ENCODE assay signal across 32 mouse cellular contexts in genomic region chr10:79886054-79886453, GRCm38 (mm10). TPM values are rescaled to one million over a fixed set of nuclear protein-coding genes. Genes with fewer than 3 reads are reported as not detected.
DNase-seq lines count a peak whose midpoint lies in the region; ATAC-seq and TF ChIP-seq lines count a peak whose summit lies in the region.
"Had no signal": no experiment of that assay in that cellular context is flagged by ENCODE, and none has a peak within 500 bp of the region (broad histone marks: within the 10 kb centered on the region; RNA-seq: fewer than 3 reads in every experiment).

Elane (plus strand) TSS chr10:79886247.

- TF ChIP-seq CTCF in spleen, adult 2 months (IDR thresholded peaks at IDR 0.05; ENCODE audit: extremely low read depth, insufficient read depth, insufficient read length, insufficient replicate concordance): no peak
- no peak for TF ChIP-seq CTCF in liver, embryonic 14.5 days (IDR thresholded peaks at IDR 0.05; ENCODE audit: low read depth)

- TF ChIP-seq EP300 in liver, embryonic 14.5 days (IDR thresholded peaks at IDR 0.05; ENCODE audit: low read depth): no peak

- no peaks in the 10 kb centered on the region for H3K36me3 ChIP-seq in spleen, adult 2 months (ENCODE audit: control insufficient read depth, insufficient read depth, low read length)
- no peaks in the 10 kb centered on the region for H3K36me3 ChIP-seq in liver, embryonic 14.5 days (replicated peaks; ENCODE audit: control insufficient read depth, insufficient read depth, low read depth)
- H3K36me3 ChIP-seq: embryonic facial prominence, embryonic 15.5 days; forebrain, embryonic 10.5 days; G1E; heart, embryonic 10.5 days; limb, embryonic 13.5 days; midbrain, embryonic 13.5 days had no signal

- no peak for ATAC-seq in erythroid progenitor cell, adult 5-6 weeks (replicated peaks; ENCODE audit: low FRiP score, poor library complexity, severe bottlenecking)
- no peak for ATAC-seq in liver, embryonic 14.5 days (ENCODE audit: insufficient read depth)
- ATAC-seq in megakaryocyte progenitor cell, adult 5-6 weeks (replicated peaks; ENCODE audit: poor library complexity): peak; percentile 49
- ATAC-seq: forebrain, embryonic 16.5 days; hindbrain, postnatal 0 days; intestine, embryonic 16.5 days; midbrain, embryonic 13.5 days had no signal

- no peak within 1 kb of the TSS for H3K27ac ChIP-seq in spleen, adult 2 months (ENCODE audit: insufficient read depth, low read length)
- H3K27ac ChIP-seq in liver, embryonic 14.5 days: no peak within 1 kb of the TSS
- H3K27ac ChIP-seq: embryonic facial prominence, embryonic 15.5 days; forebrain, embryonic 10.5 days; heart, embryonic 10.5 days; hindbrain, postnatal 0 days; limb, embryonic 13.5 days; midbrain, embryonic 13.5 days had no signal

- TF ChIP-seq POLR2A in spleen, adult 2 months (IDR thresholded peaks at IDR 0.05; ENCODE audit: low read depth, low read length): no peak

- 0 out of 2 replicates have a peak, but pooled peaks cover 2% of the 10 kb centered on the region for H3K27me3 ChIP-seq in spleen, adult 2 months (ENCODE audit: control insufficient read depth, insufficient read depth, low read length)
- no peaks in the 10 kb centered on the region; the same call in 1 of the 2 replicates for H3K27me3 ChIP-seq in liver, embryonic 14.5 days (ENCODE audit: control insufficient read depth, insufficient read depth, low read length)

- H3K9ac ChIP-seq in liver, embryonic 14.5 days (replicated peaks): no peak within 1 kb of the TSS
- H3K9ac ChIP-seq: embryonic facial prominence, embryonic 15.5 days; limb, embryonic 13.5 days; midbrain, embryonic 13.5 days had no signal

- 70% methylated on average over 6 of the region's 6 CpGs for WGBS in spleen, adult 2 months
- 61% methylated on average over 6 of the region's 6 CpGs for WGBS in liver, embryonic 14.5 days (ENCODE audit: insufficient replicate concordance)

- H3K9me3 ChIP-seq in liver, embryonic 14.5 days (ENCODE audit: control insufficient read depth, low read length): no peaks in the 10 kb centered on the region
- H3K9me3 ChIP-seq: embryonic facial prominence, embryonic 15.5 days; forebrain, embryonic 10.5 days; G1E; heart, embryonic 10.5 days; limb, embryonic 13.5 days; midbrain, embryonic 13.5 days had no signal

- DNase-seq in spleen, adult 2 months (ENCODE audit: low read depth in 1 of 2, low spot score in 2 of 2): no peak
- no peak for DNase-seq in spleen, adult 18-20 months
- DNase-seq in liver, embryonic 14.5 days (ENCODE audit: low read depth in 3 of 3, low spot score in 3 of 3): no peak
- DNase-seq in retina, postnatal 1 day: no peak
- no peak for DNase-seq in frontal cortex, postnatal 25 days (ENCODE audit: low spot score in 2 of 2)
- DNase-seq: adrenal gland, adult 2 months; B cell, adult 2 months; cerebellum, adult 11-12 months; cerebellum, postnatal 36 days; gastrocnemius, postnatal 25 days; heart, postnatal 4 days; kidney, adult 9 months; kidney, postnatal 14 days; layer of hippocampus, postnatal 36 days; right cerebral cortex, postnatal 25 days; thymus, adult 18-20 months; thymus, postnatal 4 days had no signal

- peaks cover 7% of the 10 kb centered on the region for H3K4me1 ChIP-seq in spleen, adult 2 months (ENCODE audit: control insufficient read depth, insufficient read depth, insufficient read length)
- H3K4me1 ChIP-seq in liver, embryonic 14.5 days (replicated peaks; ENCODE audit: control insufficient read depth in 2 of 2, insufficient read depth in 2 of 2, low read length in 1 of 2): peaks cover 0 to 11% of the 10 kb centered on the region in 2 experiments; a peak in 2 of 4 replicates

- H3K4me2 ChIP-seq in liver, embryonic 14.5 days (ENCODE audit: low read depth): no peak within 1 kb of the TSS
- H3K4me2 ChIP-seq: embryonic facial prominence, embryonic 15.5 days; limb, embryonic 13.5 days; midbrain, embryonic 13.5 days had no signal

- H3K4me3 ChIP-seq in spleen, adult 2 months (ENCODE audit: extremely low read depth, insufficient read depth, insufficient read length): no peak within 1 kb of the TSS
- no peak within 1 kb of the TSS for H3K4me3 ChIP-seq in liver, embryonic 14.5 days (ENCODE audit: insufficient read depth in 1 of 2, low read depth in 2 of 2, low read length in 2 of 2)
- H3K4me3 ChIP-seq: embryonic facial prominence, embryonic 15.5 days; forebrain, embryonic 10.5 days; heart, embryonic 10.5 days; limb, embryonic 13.5 days; midbrain, embryonic 13.5 days had no signal

RNA-seq across cellular contexts. Expression of gene Elane, which starts in this region (rescaled TPM):
- 33.0 and 61.9 TPM in 2 replicates for polyA plus RNA-seq in spleen, adult 2 months (2012; rRNA removed)
- 613 and 617 TPM in 2 replicates for total RNA-seq in erythroid progenitor cell, adult 5-6 weeks (2015; ENCODE audit: low replicate concordance)
- total RNA-seq in erythroid progenitor cell, adult 5-6 weeks (2017; ENCODE audit: low replicate concordance): 146 and 166 TPM in 2 replicates
- polyA plus RNA-seq in liver, embryonic 14.5 days (2012; rRNA removed): 52.2 and 61.9 TPM in 2 replicates
- 116 and 151 TPM in 2 replicates for polyA plus RNA-seq in liver, embryonic 14.5 days (2014; fragmentation: Nextera tagmentation; extraction: Ambion mirVana)
- 6,143 and 8,228 TPM in 2 replicates for total RNA-seq in megakaryocyte progenitor cell, adult 5-6 weeks (2015)
- 2,359 and 2,989 TPM in 2 replicates for total RNA-seq in megakaryocyte progenitor cell, adult 5-6 weeks (2017)
- total RNA-seq: CH12.LX; G1E; gastrocnemius, postnatal 25 days; heart, postnatal 4 days; hindbrain, postnatal 0 days; layer of hippocampus, adult 18-20 months; layer of hippocampus, postnatal 36 days; left cerebral cortex, postnatal 14 days had no signal
- polyA plus RNA-seq: forebrain, embryonic 10.5 days; forebrain, embryonic 16.5 days; hindbrain, postnatal 0 days; midbrain, embryonic 13.5 days; neural tube, embryonic 11.5 days had no signal
